Mouse (Mus musculus) frontal cortex, adult 2 months (tissue): Measurements from ENCODE around the gene Kdm4a. TPM values are rescaled to one million over a fixed set of nuclear protein-coding genes. Genes with fewer than 3 reads are reported as not detected.

Source experiments
- DNase-seq, 2 experiments: peaks; one replicate each; pipeline ENCODE4 v3.0.0; 2022; ENCODE audit warnings: low spot score in 1 of 2; ENCODE audit errors: extremely low spot score in 1 of 2
- polyA plus RNA-seq: library from polyadenylated mRNA; depleted of rRNA; stranded (reverse); fragments of >200 nt; gene quantifications from 2 replicates; pipeline ENCODE4 v1.2.3, GENCODE M21; 2012; rRNA removed

Kdm4a gene
- 42.5 and 50.0 TPM in 2 replicates for polyA plus RNA-seq

DNA sequence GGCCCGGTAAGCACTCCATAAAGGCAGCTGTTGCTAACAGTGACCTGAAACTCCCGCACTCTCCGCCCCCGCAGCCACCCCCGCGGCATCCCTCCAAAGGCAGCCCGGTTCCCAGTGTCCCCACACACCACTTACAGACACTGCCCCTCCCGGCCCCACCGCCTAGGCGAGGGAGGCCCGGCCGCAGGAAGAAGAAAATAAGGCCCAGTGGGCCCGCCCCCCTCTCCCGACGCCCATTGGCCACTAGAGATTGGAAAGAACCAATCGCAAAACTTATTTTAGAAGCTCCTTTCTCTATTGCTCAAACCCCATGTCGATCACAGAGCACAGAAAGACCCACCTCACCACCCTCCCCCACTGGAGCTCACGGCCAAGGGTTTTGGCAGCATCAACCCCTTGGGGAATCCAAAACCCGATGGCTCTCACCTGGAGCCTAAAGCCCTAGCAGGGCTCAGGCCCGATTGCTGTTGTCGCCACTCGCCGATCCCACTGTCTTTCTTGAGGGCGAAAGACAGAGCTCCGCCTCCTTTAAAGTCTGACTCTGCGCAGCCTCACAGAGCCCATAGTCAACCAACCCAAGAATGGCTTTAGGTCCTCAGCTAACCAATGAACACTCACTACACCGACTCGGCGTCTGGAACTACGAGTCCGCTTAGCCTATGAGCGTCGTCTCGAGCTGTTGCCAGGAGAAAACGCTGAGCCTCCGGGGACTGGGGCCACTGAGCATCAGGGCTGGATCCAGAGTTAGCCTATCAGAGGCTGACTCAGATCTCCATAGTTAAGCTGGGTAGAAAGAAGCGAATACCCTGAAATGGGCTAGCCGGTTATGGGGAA lies at the start of gene Kdm4a:
Gene Kdm4a, minus strand, starts transcription at position 577 of the 834 bp plus-strand sequence.
- DNase-seq = peak; percentile 95 to 96

DNA sequence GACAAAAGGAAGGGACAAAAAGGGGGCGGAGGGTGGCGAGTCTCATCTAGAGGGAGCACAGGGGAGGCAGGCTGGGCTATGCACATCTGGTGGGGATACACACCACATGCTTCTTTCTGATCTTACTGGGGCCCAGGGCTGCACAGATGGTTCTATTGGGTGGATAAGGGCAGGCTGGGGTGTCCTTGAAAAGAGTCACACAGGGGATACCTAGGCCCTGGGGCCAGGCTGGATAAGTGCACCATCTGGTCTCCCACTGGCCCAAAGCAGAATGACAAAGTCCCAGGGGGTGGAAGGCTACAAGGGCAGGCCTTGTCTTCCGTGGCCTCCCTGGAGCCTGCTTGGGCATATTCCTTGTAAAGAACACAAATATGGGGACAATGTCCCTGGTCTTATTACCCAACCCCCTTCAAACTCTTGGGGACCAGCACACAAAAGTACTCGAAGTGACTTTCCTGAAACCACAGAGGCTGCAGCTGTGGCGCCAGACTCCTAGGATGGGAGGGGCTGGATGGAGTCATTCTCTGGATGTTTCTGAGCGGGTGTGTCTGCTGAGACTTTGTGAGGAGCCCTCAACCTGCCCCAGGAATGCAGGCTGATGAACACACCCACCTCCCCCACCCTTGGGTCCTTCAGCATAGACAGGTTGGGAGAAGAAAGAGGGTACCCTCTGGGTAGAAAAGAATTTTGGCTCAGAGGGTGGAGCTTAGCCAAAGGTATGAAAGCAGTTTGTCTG lies 49.4 kb upstream of the Kdm4a start:
- no peak for DNase-seq

DNA sequence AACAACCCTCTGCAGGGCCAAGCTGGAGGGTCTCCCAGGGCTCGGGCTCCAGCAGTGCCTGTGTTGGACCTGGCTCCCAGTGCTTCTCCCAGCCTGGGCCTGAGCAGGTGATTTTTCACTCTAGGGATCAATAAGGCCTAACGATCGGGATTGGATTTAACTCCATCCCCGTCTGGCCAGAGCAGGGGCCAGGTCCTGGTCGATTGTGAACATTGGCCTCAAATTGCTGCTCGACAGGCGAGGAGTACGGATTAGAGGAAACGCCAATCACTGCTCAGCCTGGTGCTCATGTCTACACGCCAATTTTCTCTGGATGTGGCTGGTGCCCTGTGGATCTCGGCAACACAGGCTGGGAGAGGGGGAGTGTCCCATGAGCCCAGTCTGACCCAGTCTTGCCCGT lies 47.6 kb upstream of the Kdm4a start:
- no peak for DNase-seq

DNA sequence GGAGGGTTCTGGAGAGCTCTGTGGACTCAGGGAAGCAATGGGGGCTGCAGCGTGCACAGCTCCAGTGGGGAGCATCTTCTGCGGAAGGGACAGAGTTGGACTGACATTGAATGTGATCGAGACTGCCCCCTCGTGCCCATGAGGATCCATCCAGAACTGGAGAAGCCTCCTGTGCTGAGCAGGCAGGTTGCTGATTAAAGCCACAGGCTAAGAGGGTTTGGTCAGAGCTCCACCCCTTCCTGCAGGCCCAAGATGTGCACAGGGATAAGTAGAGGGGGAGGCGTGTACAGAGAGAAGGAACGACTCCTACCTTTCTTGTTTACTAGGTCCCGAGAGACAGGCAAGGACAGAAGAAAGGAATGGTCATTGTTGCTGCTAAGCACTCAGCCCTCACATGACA lies 41.4 kb upstream of the Kdm4a start:
- no peak for DNase-seq

DNA sequence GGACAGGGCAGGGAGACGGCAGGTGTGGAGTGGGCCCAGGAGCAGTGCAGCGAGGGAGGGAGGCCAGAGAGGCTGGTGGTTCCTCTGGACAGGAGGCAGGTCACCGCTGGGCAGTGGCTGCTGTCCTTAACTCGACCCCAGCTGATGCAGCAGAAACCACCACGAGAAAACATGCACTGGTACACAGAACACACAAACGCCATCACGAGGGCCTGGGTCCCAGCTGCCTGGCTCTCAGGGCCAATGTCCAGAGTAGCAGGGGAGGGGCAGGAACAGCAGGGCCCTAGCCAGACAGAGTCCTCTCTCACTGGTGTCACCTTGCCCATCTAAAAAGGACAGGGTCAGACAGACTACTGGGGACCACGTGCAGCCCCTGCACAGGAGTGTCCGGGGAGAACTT lies 40.9 kb upstream of the Kdm4a start:
- no peak for DNase-seq

DNA sequence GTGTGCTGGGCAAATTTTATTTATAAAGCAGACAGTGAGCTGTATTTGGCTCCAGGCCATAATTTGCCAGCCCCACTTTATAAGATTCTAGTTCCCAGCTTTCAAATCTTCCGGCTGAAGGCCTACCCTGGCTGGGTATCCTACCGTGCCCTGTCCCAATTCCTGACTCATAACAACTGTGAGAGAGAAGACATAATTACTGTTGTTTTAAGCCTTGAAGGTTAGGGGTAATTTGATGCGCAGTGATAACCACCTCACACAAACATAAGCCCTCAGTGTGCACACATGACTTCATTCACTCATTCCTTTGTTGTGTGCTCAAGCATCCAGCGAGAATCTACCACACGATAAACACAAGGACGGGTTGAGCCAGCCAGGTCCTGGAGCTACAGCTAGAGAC lies 39.6 kb upstream of the Kdm4a start:
- no peak for DNase-seq

DNA sequence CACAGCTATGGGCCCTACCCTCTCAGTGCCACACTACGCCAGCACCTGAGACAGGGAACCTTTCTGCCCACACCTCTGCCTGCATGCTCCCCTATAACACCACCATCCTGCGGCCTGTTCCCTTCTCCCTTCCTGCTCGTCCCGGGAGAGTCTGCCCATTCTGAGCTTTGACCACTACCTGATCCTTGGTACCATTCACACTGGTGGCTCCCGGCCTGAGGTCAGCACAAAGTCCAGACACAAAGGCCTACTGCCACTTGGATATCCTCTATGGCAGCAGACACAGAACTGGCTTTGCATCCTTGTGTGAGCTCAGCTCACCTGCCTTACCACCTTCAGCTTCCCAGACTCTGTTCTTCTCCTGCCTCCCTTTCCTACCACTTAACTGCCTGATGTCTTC lies 38.7 kb upstream of the Kdm4a start:
- no peak for DNase-seq

DNA sequence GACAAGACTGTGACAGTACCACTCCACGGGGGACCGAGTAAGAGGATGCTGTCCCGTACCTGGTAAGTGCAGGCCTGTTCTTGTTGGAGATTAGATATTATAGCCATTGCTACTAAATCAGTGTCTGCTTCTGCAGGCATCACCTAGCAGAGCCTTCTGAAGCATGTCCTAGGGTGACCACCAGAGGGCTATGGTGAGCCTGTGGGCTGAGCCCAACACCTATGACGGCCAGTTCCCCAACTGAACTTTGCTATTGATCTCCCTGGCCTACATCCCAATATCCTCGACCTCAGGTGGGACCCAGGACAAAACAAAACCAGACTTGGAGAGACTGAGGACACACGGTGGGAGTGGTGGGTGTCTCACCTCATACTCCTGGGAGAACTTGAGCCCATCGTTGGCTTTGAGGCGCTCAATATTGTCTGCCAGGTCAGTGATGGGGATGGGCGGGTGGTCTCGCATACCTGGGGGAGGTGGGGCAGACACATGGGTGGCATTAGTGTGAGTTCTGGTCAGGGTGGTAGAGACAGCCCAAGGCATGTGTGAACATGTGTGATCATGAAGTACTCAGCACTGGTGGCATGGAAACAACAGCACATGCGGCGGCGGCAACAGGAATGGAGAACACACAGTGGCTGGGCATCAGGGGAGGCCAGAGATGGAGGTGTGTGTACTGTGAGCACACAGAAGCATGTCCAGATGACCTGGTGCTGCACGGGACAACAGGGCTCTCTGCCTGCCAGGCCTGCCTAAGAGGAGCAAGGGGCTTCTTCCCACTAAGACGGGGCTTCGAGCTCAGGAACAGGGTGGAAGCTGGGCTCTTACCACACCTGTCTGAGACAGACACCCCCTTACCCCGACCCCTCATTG lies 37.1 kb upstream of the Kdm4a start:
- DNase-seq = peak; percentile 35 to 80

DNA sequence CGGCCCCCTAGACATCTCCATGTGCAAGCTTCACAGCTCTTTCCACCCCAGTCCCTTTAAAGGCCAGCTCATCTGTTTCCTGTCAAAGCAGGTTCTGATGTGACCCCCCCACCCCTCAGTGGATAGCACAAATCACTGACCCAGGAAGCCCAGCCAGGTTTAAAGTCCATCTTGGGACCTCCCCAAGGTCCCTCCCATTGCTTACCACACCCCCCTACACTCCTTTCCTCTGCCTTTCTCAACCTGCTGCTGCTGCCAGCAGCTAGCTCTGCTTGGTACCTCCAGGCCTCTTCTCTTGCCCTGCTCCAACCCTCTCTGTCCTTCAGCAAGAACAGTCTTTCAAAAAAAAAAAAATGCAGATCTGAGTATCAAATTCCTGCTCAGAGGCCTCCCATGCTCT lies 35.0 kb upstream of the Kdm4a start:
- DNase-seq = no peak

DNA sequence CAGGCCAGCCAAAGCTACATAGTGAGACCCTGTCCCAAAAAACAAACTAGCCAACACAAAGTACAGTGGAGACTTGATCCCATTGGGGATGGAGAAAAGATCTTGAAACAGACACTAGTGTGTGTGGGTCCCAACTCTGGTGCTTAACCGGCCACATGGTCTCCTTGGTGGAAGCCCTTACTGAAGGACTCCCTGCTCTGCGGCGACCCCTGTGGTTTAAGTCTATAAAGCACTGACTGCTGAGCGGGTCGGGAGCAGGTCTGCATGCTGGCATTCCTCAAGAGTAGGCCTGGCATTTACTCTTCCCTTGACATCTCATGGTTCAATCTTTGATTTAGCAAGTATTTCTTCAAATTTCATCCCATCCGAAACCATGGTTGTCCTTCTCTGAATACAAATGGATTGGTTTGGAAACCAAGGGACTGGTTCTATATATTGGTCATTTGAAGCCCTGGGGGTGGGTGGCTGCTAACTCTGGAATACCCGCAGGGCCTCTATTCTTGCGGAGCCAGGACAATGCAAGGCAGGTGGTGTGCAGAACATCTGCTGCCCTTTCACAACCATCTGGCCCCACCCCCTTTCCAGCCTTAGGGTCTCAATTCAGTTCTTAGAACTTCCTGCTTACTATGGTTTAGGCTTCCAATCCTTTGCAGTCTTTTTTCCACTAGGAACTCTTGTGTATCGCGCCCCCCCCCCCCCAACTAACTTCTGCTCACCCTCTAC lies 27.2 kb upstream of the Kdm4a start:
- DNase-seq = no peak

DNA sequence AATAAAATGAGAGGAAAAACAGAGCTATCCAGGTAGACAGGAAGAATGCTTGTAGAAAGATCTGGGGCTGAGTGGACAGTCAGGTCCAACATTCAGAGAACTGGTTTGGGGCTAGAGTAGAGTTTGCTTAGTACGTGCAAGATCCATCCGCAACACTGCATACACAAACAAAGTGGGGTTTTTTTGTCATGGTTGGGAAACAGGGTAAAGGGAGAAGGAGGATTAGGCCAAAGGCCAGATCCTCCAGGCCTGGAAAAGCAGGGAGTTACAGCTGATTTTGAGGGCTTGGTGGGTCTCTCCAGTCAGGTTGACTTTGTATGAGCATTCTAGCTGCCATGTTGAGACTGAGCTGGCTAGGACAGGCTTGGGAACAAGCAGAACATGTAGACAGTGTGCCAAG lies 26.1 kb upstream of the Kdm4a start:
- DNase-seq = no peak

DNA sequence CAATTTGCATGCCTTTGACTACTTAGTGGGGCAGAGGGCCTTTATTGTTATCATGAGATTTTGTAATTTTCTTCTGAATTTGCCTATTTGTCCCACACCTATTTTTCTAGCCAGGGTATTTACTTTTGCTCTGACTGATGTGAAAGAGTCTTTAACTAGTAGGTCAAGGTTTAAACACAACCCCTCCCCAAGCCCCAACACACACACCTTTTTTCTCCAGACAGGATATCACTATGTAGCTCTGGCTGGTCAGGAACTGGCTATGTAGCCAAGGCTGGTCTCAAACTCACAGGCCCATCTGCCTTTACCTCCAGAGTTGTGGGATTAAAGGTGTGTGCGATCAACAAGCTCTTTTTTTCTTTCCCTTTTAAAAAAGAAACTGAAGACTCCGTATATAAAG lies 19.2 kb upstream of the Kdm4a start:
- no peak for DNase-seq

DNA sequence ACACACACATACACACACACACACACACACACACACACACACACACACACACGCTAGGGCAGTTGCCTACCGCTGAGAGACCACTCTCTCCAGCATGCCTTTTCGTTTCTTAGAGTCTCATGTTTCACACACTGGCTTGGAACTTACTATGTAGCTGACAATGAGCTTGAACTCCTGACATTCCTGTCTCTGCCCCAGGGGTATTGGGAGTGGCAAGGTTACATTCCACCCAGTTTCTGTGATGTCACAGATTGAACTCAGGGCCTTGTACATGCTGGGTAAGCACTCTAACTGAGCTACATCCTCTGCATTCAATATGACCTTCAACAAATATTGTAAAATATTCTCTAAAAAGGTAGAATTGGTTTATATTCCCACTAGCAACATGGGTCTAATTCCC lies 18.8 kb upstream of the Kdm4a start:
- no peak for DNase-seq

DNA sequence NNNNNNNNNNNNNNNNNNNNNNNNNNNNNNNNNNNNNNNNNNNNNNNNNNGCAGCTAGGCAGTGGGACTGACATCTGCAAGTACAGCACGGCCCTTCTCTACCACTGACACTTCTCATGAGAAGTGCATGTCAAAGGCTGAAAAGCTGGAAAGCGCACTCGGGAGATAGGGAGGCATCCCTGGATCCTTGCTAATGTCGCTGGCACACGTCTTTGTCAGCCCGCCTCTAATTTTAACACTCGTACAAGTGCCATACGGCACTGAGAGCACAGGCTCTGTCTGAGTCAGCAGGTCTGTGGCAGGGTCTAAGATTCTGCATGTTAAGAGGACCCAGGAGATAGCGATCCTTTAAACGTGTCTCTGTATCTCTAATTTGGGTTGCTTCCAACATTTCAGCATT lies 16.3 kb upstream of the Kdm4a start:
- peak in 1 of 2 experiments; percentile 52 for DNase-seq

DNA sequence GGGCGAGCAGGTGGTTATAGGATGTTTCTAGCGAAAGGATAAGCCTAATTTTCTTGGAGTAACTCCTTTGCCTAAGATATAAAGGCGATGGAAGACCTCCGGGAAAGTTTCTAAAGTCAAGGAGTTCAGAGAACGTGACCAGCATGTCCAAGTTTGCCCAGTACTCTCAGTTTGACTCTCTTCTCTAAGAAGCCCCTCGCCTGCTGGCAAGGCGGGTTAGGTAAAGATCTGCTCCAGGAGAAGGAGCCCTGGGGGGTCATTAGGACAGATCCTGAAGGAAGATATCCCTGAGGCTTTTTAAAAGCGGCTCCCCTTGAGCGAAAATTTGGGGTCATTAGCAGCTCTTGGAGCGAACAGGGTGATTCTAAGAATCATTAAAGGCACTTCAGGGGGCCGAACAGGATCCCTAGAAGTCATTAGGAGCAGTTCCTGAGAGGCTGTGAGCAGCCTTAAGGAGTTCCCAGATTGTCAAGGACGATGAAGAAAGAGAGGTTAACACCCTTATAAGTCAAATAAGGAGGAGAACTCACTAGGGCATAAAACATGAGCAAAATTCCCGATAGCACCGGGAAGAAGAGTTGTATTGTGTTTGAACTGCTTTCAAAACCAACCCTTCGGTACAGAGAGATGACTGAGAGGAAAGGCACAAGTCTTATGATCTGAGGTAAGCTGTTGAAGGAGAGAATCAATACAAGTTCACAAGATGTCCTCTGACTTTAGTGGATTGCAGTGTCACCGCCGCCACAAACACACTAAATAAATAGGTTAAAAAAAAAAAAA lies 648 bp upstream of the Kdm4a start:
- DNase-seq = no peak

DNA sequence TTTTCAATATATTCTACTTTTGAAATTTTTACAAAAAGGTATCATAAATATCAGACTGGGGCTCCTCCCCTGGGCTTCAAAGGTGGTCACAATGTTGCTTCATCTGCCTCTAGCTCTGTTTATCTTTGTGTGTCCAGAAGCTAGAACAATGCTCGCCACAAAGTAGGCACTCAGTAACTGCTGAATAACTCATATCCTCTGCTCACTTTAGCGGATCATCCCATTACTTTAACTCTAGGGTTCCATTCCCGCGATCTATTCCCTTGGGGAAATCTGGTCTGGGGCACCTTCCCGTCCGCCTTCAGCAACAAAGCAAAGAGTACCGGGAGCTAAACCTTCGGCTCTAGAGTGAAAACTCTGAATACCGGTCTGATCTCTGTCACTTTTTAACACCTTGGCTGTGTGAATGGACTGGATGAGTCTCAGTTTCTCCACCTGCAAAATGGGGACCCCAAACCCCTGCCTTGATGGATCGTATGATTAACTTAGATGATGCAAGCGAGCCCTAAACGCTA lies 834 bp downstream of the Kdm4a start:
- DNase-seq = no peak

DNA sequence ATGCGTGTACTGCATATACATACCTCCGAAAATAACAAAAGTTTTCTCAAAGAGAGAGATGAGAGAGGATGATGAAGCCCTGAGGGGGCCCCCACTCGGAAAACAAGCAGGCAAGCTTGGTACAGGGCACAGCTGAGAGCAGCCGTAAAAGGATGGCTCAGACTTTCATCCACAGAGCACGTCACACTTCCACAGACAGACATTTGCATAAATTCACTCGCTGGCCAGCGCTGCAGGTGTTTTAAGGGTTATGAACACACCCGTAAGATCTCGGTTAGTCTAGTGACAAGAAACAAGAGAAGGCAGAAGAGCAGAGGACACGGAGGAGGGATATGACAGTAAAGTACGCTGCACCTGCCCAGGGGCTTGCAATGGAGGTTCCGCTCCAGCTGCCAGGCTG lies 7.4 kb downstream of the Kdm4a start:
- DNase-seq = no peak

DNA sequence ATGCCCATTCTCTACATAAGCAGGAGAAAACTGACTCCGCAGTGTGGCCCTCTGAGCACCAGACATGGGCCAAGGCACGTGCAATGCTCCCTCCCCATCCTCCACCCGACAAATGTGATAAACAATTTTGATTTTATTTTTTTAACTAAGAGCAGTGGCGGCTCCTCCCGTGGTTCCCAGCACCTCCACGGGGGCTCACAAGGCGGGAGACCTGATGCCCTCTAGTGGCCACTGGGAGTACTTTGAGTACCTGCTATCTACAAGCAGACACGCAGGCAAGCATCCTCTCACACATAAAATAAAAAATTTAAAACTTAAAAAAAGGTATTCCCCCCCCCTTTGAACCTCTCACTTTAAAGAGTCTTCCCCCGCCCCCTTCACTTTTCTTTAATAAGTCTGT lies 8.8 kb downstream of the Kdm4a start:
- no peak for DNase-seq

DNA sequence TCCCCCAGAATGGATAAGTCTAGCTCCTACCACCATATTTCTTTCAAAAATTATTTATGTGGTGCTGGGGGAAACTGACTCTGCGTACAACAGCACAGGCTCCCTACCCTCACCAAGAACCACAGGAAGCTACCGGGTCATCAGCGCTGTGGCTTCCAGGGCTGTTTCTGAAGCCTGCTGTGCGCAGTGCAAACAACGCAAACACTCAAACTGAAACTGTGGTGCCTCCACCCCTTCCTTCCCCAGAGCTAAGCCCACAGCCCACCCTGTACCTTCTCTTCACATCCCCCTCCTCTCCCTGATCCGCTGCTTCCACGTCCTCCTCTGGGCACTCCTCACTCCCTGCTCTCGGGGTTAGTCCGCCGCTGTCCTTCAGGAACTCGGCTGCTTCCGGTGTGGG lies 17.7 kb downstream of the Kdm4a start:
- no peak for DNase-seq

DNA sequence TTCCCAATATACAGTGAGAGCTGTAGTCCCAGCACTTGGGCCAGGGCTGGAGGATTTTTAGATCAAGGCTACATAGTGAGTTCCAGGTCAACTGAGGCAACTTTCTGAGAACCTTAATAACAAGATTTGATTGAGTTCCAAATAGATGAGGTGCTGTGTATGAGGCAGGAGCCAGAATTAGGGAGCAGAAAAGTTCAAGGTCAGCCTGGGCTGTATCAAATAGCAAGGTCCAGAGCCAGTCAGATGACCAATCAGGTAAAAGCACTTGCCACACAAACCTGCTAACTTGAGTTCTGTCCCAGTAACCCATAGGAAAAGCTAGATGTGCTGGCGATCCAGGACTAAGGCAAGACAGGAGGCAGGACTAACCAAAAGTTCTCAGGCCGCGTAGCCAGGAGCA lies 22.2 kb downstream of the Kdm4a start:
- DNase-seq = no peak
